Mouse (Mus musculus): ENCODE measurements around the gene Kcnd3. TPM values are rescaled to one million over a fixed set of nuclear protein-coding genes. Genes with fewer than 3 reads are reported as not detected.

The Kcnd3 gene
- total RNA-seq (2014; rRNA removed) = 34.8 and 48.9 TPM in 2 replicates
- 4.4 and 7.5 TPM in 2 replicates for polyA plus RNA-seq (2015; fragmentation: Nextera tagmentation; extraction: Ambion mirVana)

- ATAC-seq (peak; percentile 70), DNase-seq (peak; percentile 50)
- H3K27me3 ChIP-seq (ENCODE audit: insufficient read depth, low read length) = no peaks in the 10 kb centered on the region
- peak within 1 kb of the TSS; percentile 84 for H3K27ac ChIP-seq (ENCODE audit: low read depth, low read length)
- no peaks in the 10 kb centered on the region for H3K9me3 ChIP-seq (ENCODE audit: low read length)
- peak within 1 kb of the TSS; percentile 87 for H3K4me3 ChIP-seq (ENCODE audit: low read depth, low read length)
- peaks cover 15% of the 10 kb centered on the region; the same call in 1 of the 2 replicates for H3K4me1 ChIP-seq (ENCODE audit: insufficient read depth)
- no peaks in the 10 kb centered on the region for H3K36me3 ChIP-seq (ENCODE audit: insufficient read depth)
- peak within 1 kb of the TSS; percentile 88 for H3K4me2 ChIP-seq (ENCODE audit: low read depth)
- H3K9ac ChIP-seq = peak within 1 kb of the TSS; percentile 85
- TF ChIP-seq CTCF (IDR thresholded peaks at IDR 0.05; ENCODE audit: low read depth) = no peak
- WGBS = under 1% methylated on average over 69 of the region's 98 CpGs
Observed at GRCm38 (mm10) chr3:105451627-105452555, at the start of gene Kcnd3. Gene Kcnd3 (plus strand): TSS chr3:105452330.

GRCm38 (mm10) chr3:105402676-105403075 lies 49.5 kb upstream of the Kcnd3 start:
- 76% methylated on average over 5 of the region's 5 CpGs for WGBS
- H3K9ac ChIP-seq = no peak overlapping the region
- H3K36me3 ChIP-seq (ENCODE audit: insufficient read depth) = no peaks in the 10 kb centered on the region
- ATAC-seq (no peak), DNase-seq (no peak)
- H3K9me3 ChIP-seq (ENCODE audit: low read length) = no peaks in the 10 kb centered on the region
- H3K4me3 ChIP-seq (ENCODE audit: low read depth, low read length) = no peak overlapping the region
- no peak overlapping the region for H3K27ac ChIP-seq (ENCODE audit: low read depth, low read length)
- no peak for TF ChIP-seq CTCF (IDR thresholded peaks at IDR 0.05; ENCODE audit: low read depth)
- H3K4me1 ChIP-seq (ENCODE audit: insufficient read depth) = no peaks in the 10 kb centered on the region
- no peaks in the 10 kb centered on the region for H3K27me3 ChIP-seq (ENCODE audit: insufficient read depth, low read length)
- H3K4me2 ChIP-seq (ENCODE audit: low read depth) = no peak overlapping the region

GRCm38 (mm10) chr3:105403410-105404076 lies 48.6 kb upstream of the Kcnd3 start:
- DNase-seq (peak; percentile 21), ATAC-seq (peak; percentile 37; the same call in 1 of the 2 replicates)
- TF ChIP-seq CTCF (IDR thresholded peaks at IDR 0.05; ENCODE audit: low read depth) = peak; percentile 53; the same call in 1 of the 2 replicates
- Histone ChIP-seq H3K36me3 (ENCODE audit: insufficient read depth) (no peaks in the 10 kb centered on the region), H3K9ac (no peak overlapping the region), H3K4me1 (ENCODE audit: insufficient read depth) (no peaks in the 10 kb centered on the region), H3K9me3 (ENCODE audit: low read length) (no peaks in the 10 kb centered on the region), H3K4me3 (ENCODE audit: low read depth, low read length) (no peak overlapping the region), H3K27me3 (ENCODE audit: insufficient read depth, low read length) (no peaks in the 10 kb centered on the region), H3K4me2 (ENCODE audit: low read depth) (no peak overlapping the region), H3K27ac (ENCODE audit: low read depth, low read length) (no peak overlapping the region)
- WGBS = 18% methylated on average over 5 of the region's 5 CpGs

- H3K9me3 ChIP-seq (ENCODE audit: low read length) = no peaks in the 10 kb centered on the region
- DNase-seq = peak; percentile 27
- no peak for TF ChIP-seq CTCF (IDR thresholded peaks at IDR 0.05; ENCODE audit: low read depth)
- no peaks in the 10 kb centered on the region for H3K36me3 ChIP-seq (ENCODE audit: insufficient read depth)
- ATAC-seq = no peak
- H3K4me3 ChIP-seq (ENCODE audit: low read depth, low read length) = no peak overlapping the region
- H3K9ac ChIP-seq = no peak overlapping the region
- no peak overlapping the region for H3K27ac ChIP-seq (ENCODE audit: low read depth, low read length)
- no peak overlapping the region for H3K4me2 ChIP-seq (ENCODE audit: low read depth)
- 26% methylated on average over 4 of the region's 4 CpGs for WGBS
- no peaks in the 10 kb centered on the region for H3K4me1 ChIP-seq (ENCODE audit: insufficient read depth)
- no peaks in the 10 kb centered on the region for H3K27me3 ChIP-seq (ENCODE audit: insufficient read depth, low read length)
Observed at GRCm38 (mm10) chr3:105404077-105404446, 48.1 kb upstream of the Kcnd3 start.

- Histone ChIP-seq H3K27me3 (ENCODE audit: insufficient read depth, low read length) (no peaks in the 10 kb centered on the region), H3K9ac (no peak overlapping the region), H3K4me3 (ENCODE audit: low read depth, low read length) (no peak overlapping the region), H3K27ac (ENCODE audit: low read depth, low read length) (no peak overlapping the region), H3K9me3 (ENCODE audit: low read length) (no peaks in the 10 kb centered on the region), H3K36me3 (ENCODE audit: insufficient read depth) (no peaks in the 10 kb centered on the region), H3K4me1 (ENCODE audit: insufficient read depth) (no peaks in the 10 kb centered on the region), H3K4me2 (ENCODE audit: low read depth) (no peak overlapping the region)
- WGBS = 75% methylated on average over 7 of the region's 7 CpGs
- ATAC-seq (no peak), DNase-seq (no peak)
- TF ChIP-seq CTCF (IDR thresholded peaks at IDR 0.05; ENCODE audit: low read depth) = no peak
Observed at GRCm38 (mm10) chr3:105405516-105405915, 46.6 kb upstream of the Kcnd3 start.

GRCm38 (mm10) chr3:105406036-105406435 lies 46.1 kb upstream of the Kcnd3 start:
- no peaks in the 10 kb centered on the region for H3K36me3 ChIP-seq (ENCODE audit: insufficient read depth)
- ATAC-seq (no peak), DNase-seq (no peak)
- H3K9ac ChIP-seq = no peak overlapping the region
- TF ChIP-seq CTCF (IDR thresholded peaks at IDR 0.05; ENCODE audit: low read depth) = no peak
- no peaks in the 10 kb centered on the region for H3K4me1 ChIP-seq (ENCODE audit: insufficient read depth)
- H3K9me3 ChIP-seq (ENCODE audit: low read length) = no peaks in the 10 kb centered on the region
- 49% methylated on average over 7 of the region's 7 CpGs for WGBS
- H3K27me3 ChIP-seq (ENCODE audit: insufficient read depth, low read length) = no peaks in the 10 kb centered on the region
- no peak overlapping the region for H3K4me3 ChIP-seq (ENCODE audit: low read depth, low read length)
- H3K27ac ChIP-seq (ENCODE audit: low read depth, low read length) = no peak overlapping the region
- H3K4me2 ChIP-seq (ENCODE audit: low read depth) = no peak overlapping the region

- H3K9ac ChIP-seq = no peak overlapping the region
- TF ChIP-seq CTCF (IDR thresholded peaks at IDR 0.05; ENCODE audit: low read depth) = no peak
- ATAC-seq = peak; percentile 86
- H3K4me1 ChIP-seq (ENCODE audit: insufficient read depth) = no peaks in the 10 kb centered on the region
- H3K27ac ChIP-seq (ENCODE audit: low read depth, low read length) = no peak overlapping the region
- no peak overlapping the region for H3K4me2 ChIP-seq (ENCODE audit: low read depth)
- no peaks in the 10 kb centered on the region for H3K36me3 ChIP-seq (ENCODE audit: insufficient read depth)
- H3K4me3 ChIP-seq (ENCODE audit: low read depth, low read length) = no peak overlapping the region
- H3K27me3 ChIP-seq (ENCODE audit: insufficient read depth, low read length) = no peaks in the 10 kb centered on the region
- H3K9me3 ChIP-seq (ENCODE audit: low read length) = no peaks in the 10 kb centered on the region
- peak; percentile 28 for DNase-seq
- WGBS = 22% methylated on average over 3 of the region's 3 CpGs
Observed at GRCm38 (mm10) chr3:105408211-105408610, 43.9 kb upstream of the Kcnd3 start.
